Mouse (Mus musculus) gastrocnemius, adult 2 months (tissue): ENCODE measurements around the gene Tmprss11g. TPM values are rescaled to one million over a fixed set of nuclear protein-coding genes. Genes with fewer than 3 reads are reported as not detected.
A peak's percentile ranks its signal among the peaks of the same experiment; 100 is the strongest.

Experiments used
- DNase-seq: peaks from one replicate; pipeline ENCODE4 v3.0.0; 2022
- H3K27ac ChIP-seq: fragments of 200-600 bp; 2 replicates; pipeline ENCODE4 v1.8.1; 2022; ENCODE audit warnings: mild to moderate bottlenecking
- H3K4me3 ChIP-seq: fragments of 200-600 bp; 2 replicates; pipeline ENCODE4 v1.8.1; 2022; ENCODE audit warnings: mild to moderate bottlenecking, moderate library complexity
- CTCF ChIP-seq: fragments of 200-600 bp; IDR thresholded peaks from 2 replicates; pipeline ENCODE4 v1.8.1; 2022; ENCODE audit warnings: antibody characterized with exemption, mild to moderate bottlenecking, moderate library complexity
- intact Hi-C: fragments of 180-260 bp; cut with DNase I; formaldehyde crosslinking; loops from one replicate; pipeline ENCODE4 v1.15.1; 2025
- long read RNA-seq, 2 experiments: library from polyadenylated mRNA; stranded (forward); transcript quantifications; one replicate each; pipeline ENCODE4 v2.0.0; 2021
- total RNA-seq, 2 experiments: library from RNA; stranded (reverse); gene quantifications; 2 replicates each; pipeline ENCODE4 v1.2.3; 2021

The Tmprss11g gene
- total RNA-seq: not detected
- long read RNA-seq, experiment 1: 0 reads
- long read RNA-seq, experiment 2: 0 reads

GRCm38 (mm10) chr5:86518500-86518899 is at the start of gene Tmprss11g:
Gene Tmprss11g (minus strand): TSS chr5:86518600.
- Histone ChIP-seq H3K27ac (no peak within 1 kb of the TSS), H3K4me3 (no peak within 1 kb of the TSS)
- no peak for DNase-seq
- no peak for TF ChIP-seq CTCF
- intact Hi-C loops: no loop called here

GRCm38 (mm10) chr5:86546693-86547092 is 28.3 kb upstream of the Tmprss11g start:
- DNase-seq: no peak
- TF ChIP-seq CTCF: no peak
- Histone ChIP-seq H3K27ac (no peak overlapping the region), H3K4me3 (no peak overlapping the region)
- intact Hi-C loops: no loop called here

- H3K27ac ChIP-seq: no peak overlapping the region
- no peak for DNase-seq
- intact Hi-C loops: no loop called here
- H3K4me3 ChIP-seq: no peak overlapping the region
- TF ChIP-seq CTCF: no peak
Observed at GRCm38 (mm10) chr5:86540601-86541000, 22.2 kb upstream of the Tmprss11g start.

- no peak overlapping the region for H3K27ac ChIP-seq
- TF ChIP-seq CTCF: no peak
- intact Hi-C loops: no loop called here
- H3K4me3 ChIP-seq: no peak overlapping the region
- no peak for DNase-seq
Observed at GRCm38 (mm10) chr5:86528725-86529124, 10.3 kb upstream of the Tmprss11g start.

- intact Hi-C loops: no loop called here
- H3K4me3 ChIP-seq: no peak overlapping the region
- no peak for TF ChIP-seq CTCF
- no peak for DNase-seq
- H3K27ac ChIP-seq: no peak overlapping the region
Observed at GRCm38 (mm10) chr5:86511538-86511937, 6.9 kb downstream of the Tmprss11g start.

- Histone ChIP-seq H3K27ac (no peak overlapping the region), H3K4me3 (no peak overlapping the region)
Observed at GRCm38 (mm10) chr5:86493453-86493852, 24.9 kb downstream of the Tmprss11g start.

GRCm38 (mm10) chr5:86482562-86482961 is 35.8 kb downstream of the Tmprss11g start:
- H3K27ac ChIP-seq: no peak overlapping the region
- DNase-seq: no peak
- H3K4me3 ChIP-seq: no peak overlapping the region
- intact Hi-C loops: no loop called here
- TF ChIP-seq CTCF: peak; percentile 3; the same call in 1 of the 2 replicates

More at GRCm38 (mm10) chr5:86493453-86493852, 24.9 kb downstream of the Tmprss11g start:
- DNase-seq: no peak
- TF ChIP-seq CTCF: no peak
- intact Hi-C loops: no loop called here

- no peak for DNase-seq
- TF ChIP-seq CTCF: no peak
- no peak overlapping the region for H3K27ac ChIP-seq
- no peak overlapping the region for H3K4me3 ChIP-seq
- intact Hi-C loops: no loop called here
Observed at GRCm38 (mm10) chr5:86482031-86482430, 36.4 kb downstream of the Tmprss11g start.

GRCm38 (mm10) chr5:86473859-86474258 is 44.5 kb downstream of the Tmprss11g start:
- TF ChIP-seq CTCF: no peak
- intact Hi-C loops: no loop called here

GRCm38 (mm10) chr5:86468890-86469289 is 49.5 kb downstream of the Tmprss11g start, which contains the start of gene Tmprss11a:
Gene Tmprss11a (minus strand): TSS chr5:86468990.
- intact Hi-C loops: no loop called here
- no peak within 1 kb of the TSS for H3K4me3 ChIP-seq
- H3K27ac ChIP-seq: no peak within 1 kb of the TSS
- no peak for DNase-seq
- TF ChIP-seq CTCF: no peak

More at GRCm38 (mm10) chr5:86473859-86474258, 44.5 kb downstream of the Tmprss11g start:
- no peak for DNase-seq
- Histone ChIP-seq H3K27ac (no peak overlapping the region), H3K4me3 (no peak overlapping the region)

- H3K4me3 ChIP-seq: no peak overlapping the region
- DNase-seq: no peak
- TF ChIP-seq CTCF: no peak
- intact Hi-C loops: no loop called here
- H3K27ac ChIP-seq: no peak overlapping the region
Observed at GRCm38 (mm10) chr5:86439306-86439705, 79.1 kb downstream of the Tmprss11g start.

- intact Hi-C loops: no loop called here
- DNase-seq: no peak
- Histone ChIP-seq H3K27ac (no peak overlapping the region), H3K4me3 (no peak overlapping the region)
- no peak for TF ChIP-seq CTCF
Observed at GRCm38 (mm10) chr5:86438548-86438947, 79.9 kb downstream of the Tmprss11g start.

Other genes with a start within 250 kb of the Tmprss11g start
- gene Tmprss11c, start 229.3 kb downstream of the Tmprss11g start, total RNA-seq: not detected
- not detected for gene Tmprss11d, start 145.2 kb downstream of the Tmprss11g start, total RNA-seq
- not detected for gene Tmprss11a, start 49.6 kb downstream of the Tmprss11g start, total RNA-seq
- not detected for gene Tmprss11f, start 113.8 kb upstream of the Tmprss11g start, total RNA-seq
- not detected for gene Tmprss11b, start 157.8 kb upstream of the Tmprss11g start, total RNA-seq
- not detected for gene Tmprss11e, start 227.2 kb upstream of the Tmprss11g start, total RNA-seq